Mouse (Mus musculus) pancreas, adult 10 weeks (tissue): ENCODE measurements around the gene Mars2. TPM values are rescaled to one million over a fixed set of nuclear protein-coding genes. Genes with fewer than 3 reads are reported as not detected.

Experiments used
- polyA plus RNA-seq: library from polyadenylated mRNA; stranded (reverse); fragments of 350-450 nt; fragmentation: Illumina TruSeq; extraction: RNeasy Lipid Tissue Mini Kit (QIAGEN cat#74804); gene quantifications from one replicate; pipeline ENCODE4 v1.2.3, GENCODE M21; 2015; ENCODE audit warnings: low read depth, low replicate concordance; ENCODE audit not compliant: insufficient read depth

Gene Mars2
- 0.72 TPM for polyA plus RNA-seq

DNA sequence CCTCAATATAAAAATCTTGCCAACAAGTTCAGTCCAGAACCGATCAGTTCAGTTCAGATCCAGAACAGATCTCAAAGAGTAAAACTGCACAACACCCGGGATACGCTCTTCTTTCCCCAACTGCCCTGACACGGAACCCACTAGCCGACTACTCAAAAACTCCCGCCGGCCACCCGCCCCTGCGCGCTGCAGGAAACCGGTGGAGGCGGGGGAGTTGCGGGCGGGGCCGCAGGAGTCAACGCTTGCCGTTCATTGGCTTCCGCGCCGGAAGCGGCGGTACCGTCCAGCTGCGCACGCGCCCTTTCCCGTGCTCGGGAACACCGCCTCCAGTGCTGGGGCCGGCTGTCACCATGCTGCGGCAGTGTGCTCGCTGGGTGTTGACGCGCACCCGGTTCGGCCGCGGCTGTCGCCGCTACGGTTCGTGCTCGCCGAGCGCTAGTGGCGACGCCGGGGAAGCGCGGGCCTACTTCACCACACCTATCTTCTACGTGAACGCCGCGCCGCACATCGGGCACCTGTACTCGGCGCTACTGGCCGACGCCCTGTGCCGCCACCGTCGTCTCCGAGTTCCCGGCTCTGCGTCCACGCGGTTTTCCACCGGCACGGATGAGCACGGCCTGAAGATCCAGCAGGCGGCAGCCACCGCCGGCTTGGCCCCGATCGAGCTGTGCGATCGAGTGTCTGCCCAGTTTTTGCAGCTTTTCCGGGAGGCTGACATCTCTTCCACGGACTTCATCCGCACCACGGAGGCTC, at the start of gene Mars2:
Gene Mars2 (plus strand): TSS at position 288 of the 753 bp plus-strand sequence.

DNA sequence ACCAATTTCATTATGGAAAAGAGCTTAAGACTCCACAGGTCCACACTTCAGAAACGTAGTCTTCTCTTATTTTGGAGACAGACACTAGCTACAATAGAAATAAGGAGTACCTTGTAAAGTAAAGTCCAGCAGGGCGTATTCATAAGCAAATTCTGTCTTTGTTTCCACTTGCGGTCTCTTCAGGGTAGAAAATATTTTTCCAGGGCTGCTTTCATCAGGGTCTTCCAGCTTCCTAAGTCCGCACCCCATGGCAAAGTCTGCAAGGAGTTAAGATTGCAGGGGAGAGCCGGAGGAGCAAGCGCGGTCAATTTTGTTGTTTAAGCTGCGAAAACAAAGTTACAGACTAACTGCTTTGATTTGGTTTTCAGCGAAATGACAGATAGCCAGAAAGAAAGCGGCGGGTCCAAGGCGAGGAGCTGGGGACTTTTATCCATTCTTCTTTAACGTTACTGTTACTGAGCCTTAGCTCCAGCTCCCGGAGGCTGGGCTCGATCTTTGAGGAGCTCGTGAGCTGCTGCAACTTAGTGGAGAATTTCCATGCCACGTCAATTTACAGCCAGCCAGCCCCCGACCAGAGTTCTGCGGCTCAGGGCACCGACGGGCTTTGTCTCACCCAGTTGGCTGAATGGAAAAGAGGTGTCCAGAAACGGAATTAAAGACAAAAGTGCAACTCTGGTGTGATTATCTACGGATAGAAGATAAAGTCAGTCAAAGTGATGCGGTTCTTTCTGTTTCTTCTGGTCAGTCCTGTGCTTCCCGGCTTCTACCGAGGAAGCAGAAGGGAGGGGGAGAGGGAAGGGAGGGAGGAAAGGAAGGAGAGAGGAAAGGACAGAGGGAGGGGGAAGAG, 10.7 kb upstream of the Mars2 start, which contains the start of gene Rftn2:
Gene Rftn2 (minus strand): TSS at position 772 of the 847 bp plus-strand sequence.

Other genes starting within 250 kb of the Mars2 start
- 46.5 TPM for gene Sf3b1, start 209.7 kb upstream of the Mars2 start, polyA plus RNA-seq
- 6.3 TPM for gene Coq10b, start 184.4 kb upstream of the Mars2 start, polyA plus RNA-seq
- 39.6 TPM for gene Hspe1, start 149.0 kb upstream of the Mars2 start, polyA plus RNA-seq
- 27.3 TPM for gene Hspd1, start 148.9 kb upstream of the Mars2 start, polyA plus RNA-seq
- gene Mob4, start 105.9 kb upstream of the Mars2 start, polyA plus RNA-seq: 9.2 TPM
- 1.5 TPM for gene Rftn2, start 10.4 kb upstream of the Mars2 start, polyA plus RNA-seq
- not detected for gene Boll, start 126.3 kb downstream of the Mars2 start, polyA plus RNA-seq
- gene Plcl1, start 168.7 kb downstream of the Mars2 start, polyA plus RNA-seq: 1.0 TPM